Mouse (Mus musculus): Measurements from ENCODE around the gene Slc25a1. TPM values are rescaled to one million over a fixed set of nuclear protein-coding genes. Genes with fewer than 3 reads are reported as not detected.
"Not testable (repeated sequence)": the region's sequence is repeated elsewhere in the genome, so short reads cannot be mapped to it uniquely, and the experiment has no call there.

Slc25a1 gene
- 10 to 100 TPM in 1 of 2 experiments, 1 to 10 TPM in 1; 6.3 to 13.1 TPM for polyA plus RNA-seq (2017; shearing (Covaris generic))

- ATAC-seq = peak; percentile 25
These were observed at the start of gene Slc25a1 for GRCm38 (mm10) chr16:17928087-17928580. TSS of gene Slc25a1 (minus strand) at chr16:17928219.

- no peak for ATAC-seq
These were observed 43.8 kb upstream of the Slc25a1 start for GRCm38 (mm10) chr16:17971853-17972252.

GRCm38 (mm10) chr16:17962091-17962490 is 34.1 kb upstream of the Slc25a1 start:
- no peak for ATAC-seq

- ATAC-seq = not testable (repeated sequence)
These were observed 28.1 kb upstream of the Slc25a1 start for GRCm38 (mm10) chr16:17956052-17956638.

GRCm38 (mm10) chr16:17951618-17952017 is 23.6 kb upstream of the Slc25a1 start:
- ATAC-seq = no peak

- ATAC-seq = no peak
These were observed 22.0 kb upstream of the Slc25a1 start for GRCm38 (mm10) chr16:17950068-17950467.

- ATAC-seq = no peak
These were observed 21.4 kb upstream of the Slc25a1 start for GRCm38 (mm10) chr16:17949421-17949877.

- ATAC-seq = no peak
These were observed 17.2 kb upstream of the Slc25a1 start for GRCm38 (mm10) chr16:17945081-17945831.

- ATAC-seq = no peak
These were observed 15.4 kb upstream of the Slc25a1 start for GRCm38 (mm10) chr16:17943466-17943865.

- ATAC-seq = no peak
These were observed 11.3 kb upstream of the Slc25a1 start for GRCm38 (mm10) chr16:17939255-17939751.

GRCm38 (mm10) chr16:17938821-17939220 is 10.8 kb upstream of the Slc25a1 start:
- ATAC-seq = peak; percentile 87

- no peak for ATAC-seq
These were observed 10.2 kb upstream of the Slc25a1 start for GRCm38 (mm10) chr16:17938187-17938586.

- no peak for ATAC-seq
These were observed 8.8 kb upstream of the Slc25a1 start for GRCm38 (mm10) chr16:17936776-17937175.

GRCm38 (mm10) chr16:17934445-17934910 is 6.5 kb upstream of the Slc25a1 start:
- ATAC-seq = peak; percentile 35

- ATAC-seq = no peak
These were observed 5.8 kb upstream of the Slc25a1 start for GRCm38 (mm10) chr16:17933594-17934444.

GRCm38 (mm10) chr16:17931906-17932460 is 4.0 kb upstream of the Slc25a1 start:
- no peak for ATAC-seq

- no peak for ATAC-seq
These were observed 1.6 kb upstream of the Slc25a1 start for GRCm38 (mm10) chr16:17929631-17930030.

- ATAC-seq = no peak
These were observed 1.2 kb upstream of the Slc25a1 start for GRCm38 (mm10) chr16:17929211-17929610.

GRCm38 (mm10) chr16:17928627-17929104 is 647 bp upstream of the Slc25a1 start:
- peak; percentile 92 for ATAC-seq

GRCm38 (mm10) chr16:17927351-17928082 is 502 bp downstream of the Slc25a1 start:
- ATAC-seq = peak; percentile 19

- ATAC-seq = no peak
These were observed 5.9 kb downstream of the Slc25a1 start for GRCm38 (mm10) chr16:17922163-17922538.

Measured in activated CD4-positive, CD25-positive, alpha-beta regulatory T cell, adult 4 months (primary cell).